ENCODE assay signal across 8 mouse cellular contexts in genomic region chrX:136245521-136246071, GRCm38 (mm10). TPM values are rescaled to one million over a fixed set of nuclear protein-coding genes. Genes with fewer than 3 reads are reported as not detected.
DNase-seq lines count a peak whose midpoint lies in the region; ATAC-seq and TF ChIP-seq lines count a peak whose summit lies in the region.

No protein-coding gene starts in this region.

- peak overlapping the region; percentile 86 for H3K27ac ChIP-seq in lung, embryonic 14.5 days (ENCODE audit: low read depth)
- H3K27ac ChIP-seq in olfactory bulb, adult 2 months (ENCODE audit: insufficient read depth, low read depth, low read length) = peak overlapping the region; percentile 77; the same call in 1 of the 2 replicates

- no peaks in the 10 kb centered on the region for H3K4me1 ChIP-seq in lung, embryonic 14.5 days (ENCODE audit: insufficient read depth)
- H3K4me1 ChIP-seq in olfactory bulb, adult 2 months (ENCODE audit: control insufficient read depth, insufficient read depth, low read length) = no peaks in the 10 kb centered on the region

- H3K9ac ChIP-seq in lung, embryonic 14.5 days = peak overlapping the region; percentile 71

- TF ChIP-seq CTCF in lung, embryonic 14.5 days (IDR thresholded peaks at IDR 0.05; ENCODE audit: low read depth) = no peak
- no peak for TF ChIP-seq CTCF in olfactory bulb, adult 2 months (IDR thresholded peaks at IDR 0.05; ENCODE audit: insufficient read depth, low read depth, low read length)

- TF ChIP-seq POLR2A in olfactory bulb, adult 2 months (IDR thresholded peaks at IDR 0.05; ENCODE audit: insufficient read depth, low read depth, low read length) = no peak

- peak; percentile 5 to 32 for DNase-seq in spleen, postnatal 10 days (ENCODE audit: low spot score in 2 of 2)
- DNase-seq in spleen, postnatal 14 days (ENCODE audit: low spot score in 2 of 2) = no peak
- peak; percentile 11 for DNase-seq in cerebellum, adult 8-10 months
- DNase-seq in forelimb bud, embryonic 11.5 days (ENCODE audit: low read depth, low spot score) = peak; percentile 60
- peak; percentile 29 for DNase-seq in kidney, adult 18-20 months
- DNase-seq in lung, embryonic 14.5 days = peak; percentile 38

- peak; percentile 71 for ATAC-seq in lung, embryonic 14.5 days (ENCODE audit: insufficient read depth)
- no peak for ATAC-seq in inflammation-experienced regulatory T-cells, adult 6 months

- 0 out of 2 replicates have a peak, but pooled peaks cover 5% of the 10 kb centered on the region for H3K36me3 ChIP-seq in lung, embryonic 14.5 days (ENCODE audit: insufficient read depth)

- peak overlapping the region; percentile 60 for H3K4me3 ChIP-seq in lung, embryonic 14.5 days (ENCODE audit: low read depth, low read length)
- peak overlapping the region; percentile 57 for H3K4me3 ChIP-seq in olfactory bulb, adult 2 months (ENCODE audit: insufficient read depth, low read depth, low read length)

- 12% methylated on average over 12 of the region's 15 CpGs for WGBS in lung, embryonic 14.5 days
- WGBS in olfactory bulb, adult 2 months = 18% methylated on average over 15 of the region's 15 CpGs

- H3K9me3 ChIP-seq in lung, embryonic 14.5 days (ENCODE audit: low read depth, low read length) = no peaks in the 10 kb centered on the region

- peak overlapping the region; percentile 52 for H3K4me2 ChIP-seq in lung, embryonic 14.5 days

- H3K27me3 ChIP-seq in lung, embryonic 14.5 days (ENCODE audit: insufficient read depth, low read length) = no peaks in the 10 kb centered on the region

RNA-seq across cellular contexts. Expression of gene Tceal9, which starts 0.7 kb away (rescaled TPM):
- polyA plus RNA-seq in lung, embryonic 14.5 days (2014; fragmentation: Nextera tagmentation; extraction: Ambion mirVana) = 592 and 639 TPM in 2 replicates
- not detected in 2 replicates for polyA plus RNA-seq in olfactory bulb, adult 2 months (2012; ENCODE audit: insufficient read depth, insufficient read length, low replicate concordance, missing spikeins)
- 10 to 100 TPM; 59.1 to 92.8 (median 64.8) TPM for polyA plus RNA-seq in inflammation-experienced regulatory T-cells, adult 6 months (2017; shearing (Covaris generic))

RNA-seq across cellular contexts. Expression of gene Bex3, which starts 24.5 kb away (rescaled TPM):
- polyA plus RNA-seq in lung, embryonic 14.5 days (2014; fragmentation: Nextera tagmentation; extraction: Ambion mirVana) = 513 and 523 TPM in 2 replicates
- not detected in 2 replicates for polyA plus RNA-seq in olfactory bulb, adult 2 months (2012; ENCODE audit: insufficient read depth, insufficient read length, low replicate concordance, missing spikeins)
- 100 to 1,000 TPM in 1 of 3 experiments, 10 to 100 TPM in 2; 63.7 to 102 (median 77.7) TPM for polyA plus RNA-seq in inflammation-experienced regulatory T-cells, adult 6 months (2017; shearing (Covaris generic))

RNA-seq across cellular contexts. Expression of gene Bex1, which starts 30.3 kb away (rescaled TPM):
- 82.9 and 85.9 TPM in 2 replicates for polyA plus RNA-seq in lung, embryonic 14.5 days (2014; fragmentation: Nextera tagmentation; extraction: Ambion mirVana)
- 721 TPM in 1 of 2 replicates, not detected in the other for polyA plus RNA-seq in olfactory bulb, adult 2 months (2012; ENCODE audit: insufficient read depth, insufficient read length, low replicate concordance, missing spikeins)
- polyA plus RNA-seq in inflammation-experienced regulatory T-cells, adult 6 months (2017; shearing (Covaris generic)) = not detected

RNA-seq across cellular contexts. Expression of gene Tceal7, which starts 31.0 kb away (rescaled TPM):
- 0.20 and 0.51 TPM in 2 replicates for polyA plus RNA-seq in lung, embryonic 14.5 days (2014; fragmentation: Nextera tagmentation; extraction: Ambion mirVana)
- polyA plus RNA-seq in olfactory bulb, adult 2 months (2012; ENCODE audit: insufficient read depth, insufficient read length, low replicate concordance, missing spikeins) = not detected in 2 replicates
- not detected for polyA plus RNA-seq in inflammation-experienced regulatory T-cells, adult 6 months (2017; shearing (Covaris generic))

RNA-seq across cellular contexts. Expression of gene Tceal5, which starts 41.9 kb away (rescaled TPM):
- polyA plus RNA-seq in lung, embryonic 14.5 days (2014; fragmentation: Nextera tagmentation; extraction: Ambion mirVana) = 1.1 and 1.6 TPM in 2 replicates
- not detected in 2 replicates for polyA plus RNA-seq in olfactory bulb, adult 2 months (2012; ENCODE audit: insufficient read depth, insufficient read length, low replicate concordance, missing spikeins)
- polyA plus RNA-seq in inflammation-experienced regulatory T-cells, adult 6 months (2017; shearing (Covaris generic)) = not detected

Comparison
In these comparisons a context has a peak if more than half of its experiments do, and no peak if none do; other contexts are left out.
1. DNase-seq: peak in spleen, postnatal 10 days (2 of 2), cerebellum, adult 8-10 months (single experiment), forelimb bud, embryonic 11.5 days (single experiment), kidney, adult 18-20 months (single experiment) and lung, embryonic 14.5 days (single experiment); none in spleen, postnatal 14 days (0 of 2).